Mouse (Mus musculus): ENCODE results near the gene 9430097D07Rik. TPM values are rescaled to one million over a fixed set of nuclear protein-coding genes. Genes with fewer than 3 reads are reported as not detected.

9430097D07Rik gene
- total and polyA plus RNA-seq, 3 experiments = not detected

DNA sequence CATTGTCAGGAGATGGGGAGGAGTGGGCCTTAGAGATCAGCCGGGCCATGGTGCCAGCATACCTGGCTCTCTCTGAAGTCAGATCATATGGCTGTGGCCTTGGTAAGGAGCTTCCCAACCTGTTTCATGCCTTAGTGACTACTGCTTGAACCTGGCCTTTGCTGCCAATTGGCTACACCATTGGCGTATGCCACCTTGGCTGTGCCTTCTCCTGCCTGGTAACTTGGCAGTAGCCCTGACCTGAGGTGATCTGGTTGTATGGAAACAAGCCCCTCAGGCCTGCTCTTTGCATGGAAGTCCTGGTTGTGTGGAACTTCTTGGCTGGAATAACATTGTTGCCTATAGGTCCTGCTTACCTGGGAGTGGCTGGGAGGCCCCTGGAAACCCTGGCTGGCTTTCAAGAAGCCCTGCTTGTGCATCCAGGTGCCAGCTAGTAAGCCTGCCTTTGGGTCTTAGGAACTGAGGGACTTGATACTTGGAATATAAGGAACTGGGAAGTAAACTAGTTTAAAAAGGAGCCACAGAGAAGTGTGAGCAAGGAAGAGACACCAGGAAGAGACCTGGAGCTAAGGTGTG is 34.1 kb downstream of the 9430097D07Rik start:
- no peak overlapping the region for H3K4me2 ChIP-seq (ENCODE audit: insufficient read depth, low read depth, poor library complexity, severe bottlenecking)
- H3K4me1 ChIP-seq (ENCODE audit: control insufficient read depth in 1 of 2, insufficient read depth in 2 of 2) = peaks cover 16 to 46% of the 10 kb centered on the region in 2 experiments
- dilution Hi-C loops (cut with MboI; ENCODE audit: extremely low pct_ligation_motif_present, extremely low pct_unique_long_range_greater_than_20kb, low sequenced_read_pairs) (no loop called here), in situ Hi-C loops (cut with MboI; ENCODE audit: low pct_ligation_motif_present, low pct_unique_long_range_greater_than_20kb, low sequenced_read_pairs) (no loop called here)
- H3K4me3 ChIP-seq (replicated peaks in 1 of 3; ENCODE audit: low read depth in 2 of 3, low read length in 2 of 3, poor library complexity in 1 of 3) = no peak overlapping the region
- DNase-seq (ENCODE audit: extremely low read depth) = no peak
- H3K9ac ChIP-seq (ENCODE audit: insufficient read depth, low read depth) = no peak overlapping the region
- no peaks in the 10 kb centered on the region for H3K27me3 ChIP-seq (replicated peaks)
- peaks cover 0 to 11% of the 10 kb centered on the region in 2 experiments for H3K36me3 ChIP-seq (replicated peaks in 1 of 2; ENCODE audit: control insufficient read depth in 1 of 2, insufficient read depth in 1 of 2, low read length in 1 of 2)
- H3K9me3 ChIP-seq (replicated peaks; ENCODE audit: low read length) = no peaks in the 10 kb centered on the region
- no peak for TF ChIP-seq JUND (conservative IDR thresholded peaks at IDR 0.05; ENCODE audit: low read depth, low read length)
- TF ChIP-seq ELF1 (IDR thresholded peaks at IDR 0.05; ENCODE audit: low read depth, low read length) = no peak
- no peak for TF ChIP-seq GABPA (IDR thresholded peaks at IDR 0.05; ENCODE audit: insufficient replicate concordance, low read depth, low read length)
- no peak for TF ChIP-seq TBP (conservative IDR thresholded peaks at IDR 0.05; ENCODE audit: low read depth, low read length)
- TF ChIP-seq NELFE (IDR thresholded peaks at IDR 0.05; ENCODE audit: low read depth, low read length) = no peak
- no peak for TF ChIP-seq POLR2A (IDR thresholded peaks at IDR 0.05; ENCODE audit: low read depth, low read length)
- TF ChIP-seq IRF4 (IDR thresholded peaks at IDR 0.05; ENCODE audit: low read depth, low read length) = no peak
- TF ChIP-seq RCOR1 (conservative IDR thresholded peaks at IDR 0.05; ENCODE audit: low read depth, low read length) = no peak
- TF ChIP-seq POLR2AphosphoS2 (IDR thresholded peaks at IDR 0.05; ENCODE audit: low read depth, low read length) = no peak
- TF ChIP-seq MAX (IDR thresholded peaks at IDR 0.05; ENCODE audit: low read length) = no peak
- no peak for TF ChIP-seq NRF1 (IDR thresholded peaks at IDR 0.05; ENCODE audit: low read depth, low read length)
- TF ChIP-seq CTCF (conservative IDR thresholded peaks at IDR 0.05 in 1 of 2, IDR thresholded peaks at IDR 0.05 in 1 of 2; ENCODE audit: low read depth in 2 of 2, low read length in 2 of 2) = no peak
- no peak for TF ChIP-seq MYC (IDR thresholded peaks at IDR 0.05; ENCODE audit: low read depth, low read length)
- TF ChIP-seq MAFK (IDR thresholded peaks at IDR 0.05; ENCODE audit: insufficient replicate concordance, low read length) = no peak
- TF ChIP-seq EP300 (IDR thresholded peaks at IDR 0.05; ENCODE audit: low read length) = no peak
- TF ChIP-seq MXI1 (IDR thresholded peaks at IDR 0.05; ENCODE audit: low read depth, low read length) = no peak
- TF ChIP-seq ZMIZ1 (IDR thresholded peaks at IDR 0.05; ENCODE audit: low read depth, low read length) = no peak
- TF ChIP-seq PAX5 (IDR thresholded peaks at IDR 0.05; ENCODE audit: low read length) = no peak
- no peak for TF ChIP-seq UBTF (IDR thresholded peaks at IDR 0.05; ENCODE audit: low read depth, low read length)
- H3K27ac ChIP-seq (ENCODE audit: insufficient read depth, low read depth) = no peak overlapping the region
- H3K79me2 ChIP-seq (replicated peaks; ENCODE audit: control insufficient read depth, extremely low read depth, insufficient read depth, poor library complexity, severe bottlenecking) = no peaks in the 10 kb centered on the region; the same call in 1 of the 2 replicates

GRCm38 (mm10) chr2:32539452-32539981 is 36.0 kb downstream of the 9430097D07Rik start:
- no peak overlapping the region for H3K4me3 ChIP-seq (replicated peaks in 1 of 3; ENCODE audit: low read depth in 2 of 3, low read length in 2 of 3, poor library complexity in 1 of 3)
- no peak overlapping the region for H3K9ac ChIP-seq (ENCODE audit: insufficient read depth, low read depth)
- peaks cover 0 to 6% of the 10 kb centered on the region in 2 experiments for H3K36me3 ChIP-seq (replicated peaks in 1 of 2; ENCODE audit: control insufficient read depth in 1 of 2, insufficient read depth in 1 of 2, low read length in 1 of 2)
- no peaks in the 10 kb centered on the region for H3K9me3 ChIP-seq (replicated peaks; ENCODE audit: low read length)
- H3K4me1 ChIP-seq (ENCODE audit: control insufficient read depth in 1 of 2, insufficient read depth in 2 of 2) = peaks cover 16 to 48% of the 10 kb centered on the region in 2 experiments
- no peak overlapping the region for H3K27ac ChIP-seq (ENCODE audit: insufficient read depth, low read depth)
- no peaks in the 10 kb centered on the region; the same call in 1 of the 2 replicates for H3K79me2 ChIP-seq (replicated peaks; ENCODE audit: control insufficient read depth, extremely low read depth, insufficient read depth, poor library complexity, severe bottlenecking)
- no peaks in the 10 kb centered on the region for H3K27me3 ChIP-seq (replicated peaks)
- dilution Hi-C loops (cut with MboI; ENCODE audit: extremely low pct_ligation_motif_present, extremely low pct_unique_long_range_greater_than_20kb, low sequenced_read_pairs) (no loop called here), in situ Hi-C loops (cut with MboI; ENCODE audit: low pct_ligation_motif_present, low pct_unique_long_range_greater_than_20kb, low sequenced_read_pairs) (no loop called here)
- DNase-seq (ENCODE audit: extremely low read depth) = no peak
- no peak overlapping the region for H3K4me2 ChIP-seq (ENCODE audit: insufficient read depth, low read depth, poor library complexity, severe bottlenecking)
- TF ChIP-seq ELF1 (IDR thresholded peaks at IDR 0.05; ENCODE audit: low read depth, low read length) = no peak
- TF ChIP-seq MYC (IDR thresholded peaks at IDR 0.05; ENCODE audit: low read depth, low read length) = no peak
- TF ChIP-seq TBP (conservative IDR thresholded peaks at IDR 0.05; ENCODE audit: low read depth, low read length) = no peak
- TF ChIP-seq POLR2A (IDR thresholded peaks at IDR 0.05; ENCODE audit: low read depth, low read length) = no peak
